7 mouse cellular contexts compared by ENCODE assay signal in the genomic region with DNA sequence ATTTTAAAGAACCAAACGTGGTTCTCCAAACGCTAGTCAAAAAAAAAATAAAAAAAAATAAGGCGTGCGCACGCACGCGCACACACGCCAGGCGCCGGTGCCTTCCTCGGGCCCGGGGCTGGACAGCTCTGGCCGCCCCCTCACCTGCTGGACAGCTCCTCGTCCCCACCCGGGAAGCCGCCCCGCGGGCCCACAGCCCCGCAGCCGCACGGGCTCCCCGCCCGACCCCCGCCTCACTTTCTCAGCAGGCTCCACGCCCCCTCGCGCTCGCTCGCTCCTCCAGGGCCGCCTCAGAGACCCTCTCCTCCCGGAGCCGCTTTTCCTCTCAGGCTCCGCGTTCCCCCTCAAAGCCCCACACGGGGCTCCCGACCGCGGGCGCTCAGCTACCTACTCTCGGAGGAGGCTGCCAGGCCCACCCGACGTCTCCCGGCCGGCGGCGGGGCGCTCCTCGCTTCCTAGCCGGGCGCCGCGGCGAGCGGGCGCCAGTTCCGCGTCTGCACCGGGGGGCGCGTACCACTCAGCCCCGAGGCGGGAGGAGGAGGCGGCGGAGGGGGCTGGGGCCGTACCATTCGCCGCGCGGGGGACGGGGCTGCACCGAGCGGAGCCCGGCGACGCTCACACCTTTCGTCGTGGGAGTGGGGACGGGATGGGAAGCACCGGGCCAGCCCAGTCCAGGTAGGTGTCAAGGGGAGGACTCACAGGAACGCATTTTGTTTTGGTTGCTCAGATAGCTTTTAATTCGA. TPM values are rescaled to one million over a fixed set of nuclear protein-coding genes. Genes with fewer than 3 reads are reported as not detected.
DNase-seq lines count a peak whose midpoint lies in the region; ATAC-seq and TF ChIP-seq lines count a peak whose summit lies in the region.

No protein-coding gene starts in this region.

- H3K4me1 ChIP-seq in intestine, embryonic 14.5 days (replicated peaks; ENCODE audit: control insufficient read depth, insufficient read depth, low read length): peaks cover 7% of the 10 kb centered on the region
- H3K4me1 ChIP-seq in limb, embryonic 12.5 days (replicated peaks): peaks cover 14% of the 10 kb centered on the region
- peaks cover 33% of the 10 kb centered on the region for H3K4me1 ChIP-seq in midbrain, embryonic 12.5 days
- H3K4me1 ChIP-seq in spleen, adult 2 months (ENCODE audit: control insufficient read depth, insufficient read depth, insufficient read length): peaks cover 13% of the 10 kb centered on the region

- H3K4me2 ChIP-seq in intestine, embryonic 14.5 days (ENCODE audit: low read length): peak overlapping the region; percentile 57
- H3K4me2 ChIP-seq in limb, embryonic 12.5 days: peak overlapping the region; percentile 83
- peak overlapping the region; percentile 90 for H3K4me2 ChIP-seq in midbrain, embryonic 12.5 days (replicated peaks)

- no peak; the same call in 1 of the 2 replicates for TF ChIP-seq POLR2A in spleen, adult 2 months (IDR thresholded peaks at IDR 0.05; ENCODE audit: low read depth, low read length)

- no peak for TF ChIP-seq CTCF in spleen, adult 2 months (IDR thresholded peaks at IDR 0.05; ENCODE audit: extremely low read depth, insufficient read depth, insufficient read length, insufficient replicate concordance)

- peak overlapping the region; percentile 48 for H3K27ac ChIP-seq in intestine, embryonic 14.5 days (ENCODE audit: low read depth)
- H3K27ac ChIP-seq in limb, embryonic 12.5 days: peak overlapping the region; percentile 83
- peak overlapping the region; percentile 91 for H3K27ac ChIP-seq in midbrain, embryonic 12.5 days (replicated peaks)
- H3K27ac ChIP-seq in spleen, adult 2 months (ENCODE audit: insufficient read depth, low read length): peak overlapping the region; percentile 93

- WGBS in intestine, embryonic 14.5 days: under 1% methylated on average over 78 of the region's 81 CpGs
- under 1% methylated on average over 79 of the region's 81 CpGs for WGBS in limb, embryonic 12.5 days
- under 1% methylated on average over 81 of the region's 81 CpGs for WGBS in midbrain, embryonic 12.5 days
- 2% methylated on average over 80 of the region's 81 CpGs for WGBS in spleen, adult 2 months

- DNase-seq in WW6 (ENCODE audit: low read depth, low spot score): peak; percentile 68
- peak; percentile 94 to 97 for DNase-seq in cerebellum, postnatal 25 days
- peak; percentile 85 to 86 for DNase-seq in frontal cortex, postnatal 36 days (ENCODE audit: low spot score in 2 of 2)
- DNase-seq in intestine, embryonic 14.5 days (ENCODE audit: low spot score): peak; percentile 89
- DNase-seq in spleen, adult 2 months (ENCODE audit: low read depth in 1 of 2, low spot score in 2 of 2): peak in 1 of 2 experiments; percentile 79

- H3K4me3 ChIP-seq in intestine, embryonic 14.5 days (ENCODE audit: low read depth, low read length): peak overlapping the region; percentile 96
- peak overlapping the region; percentile 85 for H3K4me3 ChIP-seq in limb, embryonic 12.5 days (replicated peaks)
- H3K4me3 ChIP-seq in midbrain, embryonic 12.5 days: peak overlapping the region; percentile 79
- H3K4me3 ChIP-seq in spleen, adult 2 months (ENCODE audit: extremely low read depth, insufficient read depth, insufficient read length): peak overlapping the region; percentile 70

- no peaks in the 10 kb centered on the region for H3K9me3 ChIP-seq in intestine, embryonic 14.5 days (ENCODE audit: control insufficient read depth, low read length)
- H3K9me3 ChIP-seq in limb, embryonic 12.5 days: no peaks in the 10 kb centered on the region
- H3K9me3 ChIP-seq in midbrain, embryonic 12.5 days: no peaks in the 10 kb centered on the region

- H3K27me3 ChIP-seq in intestine, embryonic 14.5 days (replicated peaks; ENCODE audit: control insufficient read depth, insufficient read depth, low read length): no peaks in the 10 kb centered on the region
- peaks cover 9% of the 10 kb centered on the region; the same call in 1 of the 2 replicates for H3K27me3 ChIP-seq in limb, embryonic 12.5 days
- no peaks in the 10 kb centered on the region for H3K27me3 ChIP-seq in midbrain, embryonic 12.5 days
- H3K27me3 ChIP-seq in spleen, adult 2 months (ENCODE audit: control insufficient read depth, insufficient read depth, low read length): no peaks in the 10 kb centered on the region

- peaks cover 6% of the 10 kb centered on the region; the same call in 1 of the 2 replicates for H3K36me3 ChIP-seq in intestine, embryonic 14.5 days (ENCODE audit: control insufficient read depth, insufficient read depth, low read length)
- peaks cover 8% of the 10 kb centered on the region for H3K36me3 ChIP-seq in limb, embryonic 12.5 days
- H3K36me3 ChIP-seq in midbrain, embryonic 12.5 days: peaks cover 9% of the 10 kb centered on the region; the same call in 1 of the 2 replicates
- peaks cover 12% of the 10 kb centered on the region for H3K36me3 ChIP-seq in spleen, adult 2 months (ENCODE audit: control insufficient read depth, insufficient read depth, low read length)

- ATAC-seq in intestine, embryonic 14.5 days (replicated peaks; ENCODE audit: low FRiP score, low TSS enrichment, low read depth): peak; percentile 96
- peak; percentile 97 for ATAC-seq in limb, embryonic 12.5 days (ENCODE audit: insufficient number of reproducible peaks, insufficient read depth, low FRiP score, low TSS enrichment, low read depth)
- ATAC-seq in midbrain, embryonic 12.5 days (ENCODE audit: low FRiP score, low read depth): peak; percentile 96

- H3K9ac ChIP-seq in intestine, embryonic 14.5 days (ENCODE audit: low read length): peak overlapping the region; percentile 38
- peak overlapping the region; percentile 74 for H3K9ac ChIP-seq in limb, embryonic 12.5 days (replicated peaks)
- H3K9ac ChIP-seq in midbrain, embryonic 12.5 days (replicated peaks): peak overlapping the region; percentile 72

RNA-seq across cellular contexts. Expression of a gene that starts 1.1 kb away (rescaled TPM):
- polyA plus RNA-seq in intestine, embryonic 14.5 days (2014; fragmentation: Nextera tagmentation; extraction: Ambion mirVana): 8.7 and 9.6 TPM in 2 replicates
- polyA plus RNA-seq in limb, embryonic 12.5 days (2016; fragmentation: Nextera tagmentation; extraction: Ambion mirVana): 13.3 and 16.2 TPM in 2 replicates
- 42.5 and 45.9 TPM in 2 replicates for polyA plus RNA-seq in midbrain, embryonic 12.5 days (2016; fragmentation: Nextera tagmentation; extraction: Ambion mirVana)
- 34.4 and 37.3 TPM in 2 replicates for polyA plus RNA-seq in spleen, adult 2 months (2012; rRNA removed)

RNA-seq across cellular contexts. Expression of a gene that starts 20.1 kb away (rescaled TPM):
- polyA plus RNA-seq in intestine, embryonic 14.5 days (2014; fragmentation: Nextera tagmentation; extraction: Ambion mirVana): 4.2 and 4.9 TPM in 2 replicates
- polyA plus RNA-seq in limb, embryonic 12.5 days (2016; fragmentation: Nextera tagmentation; extraction: Ambion mirVana): 1.9 and 2.0 TPM in 2 replicates
- 1.0 and 1.9 TPM in 2 replicates for polyA plus RNA-seq in midbrain, embryonic 12.5 days (2016; fragmentation: Nextera tagmentation; extraction: Ambion mirVana)
- 74.4 and 90.0 TPM in 2 replicates for polyA plus RNA-seq in spleen, adult 2 months (2012; rRNA removed)

RNA-seq across cellular contexts. Expression of a gene that starts 20.1 kb away (rescaled TPM):
- 26.1 and 31.9 TPM in 2 replicates for polyA plus RNA-seq in intestine, embryonic 14.5 days (2014; fragmentation: Nextera tagmentation; extraction: Ambion mirVana)
- 30.1 and 30.3 TPM in 2 replicates for polyA plus RNA-seq in limb, embryonic 12.5 days (2016; fragmentation: Nextera tagmentation; extraction: Ambion mirVana)
- polyA plus RNA-seq in midbrain, embryonic 12.5 days (2016; fragmentation: Nextera tagmentation; extraction: Ambion mirVana): 37.7 and 38.4 TPM in 2 replicates
- polyA plus RNA-seq in spleen, adult 2 months (2012; rRNA removed): 21.4 and 24.6 TPM in 2 replicates

RNA-seq across cellular contexts. Expression of a gene that starts 54.2 kb away (rescaled TPM):
- polyA plus RNA-seq in intestine, embryonic 14.5 days (2014; fragmentation: Nextera tagmentation; extraction: Ambion mirVana): 16.3 and 22.2 TPM in 2 replicates
- 18.0 and 19.6 TPM in 2 replicates for polyA plus RNA-seq in limb, embryonic 12.5 days (2016; fragmentation: Nextera tagmentation; extraction: Ambion mirVana)
- polyA plus RNA-seq in midbrain, embryonic 12.5 days (2016; fragmentation: Nextera tagmentation; extraction: Ambion mirVana): 9.0 and 10.4 TPM in 2 replicates
- 16.2 and 18.3 TPM in 2 replicates for polyA plus RNA-seq in spleen, adult 2 months (2012; rRNA removed)

Comparison
In these comparisons a context has a peak if more than half of its experiments do, and no peak if none do; other contexts are left out.
1. RNA of a gene that starts 20.1 kb away (polyA plus RNA-seq): 74.4 to 90.0 TPM in spleen, adult 2 months; 4.2 to 4.9 TPM in intestine, embryonic 14.5 days, 1.0 to 1.9 TPM in midbrain, embryonic 12.5 days and 1.9 to 2.0 TPM in limb, embryonic 12.5 days; every median in the first group is over 10 times any median in the second.
2. Peak in every context shown above with its lines, with median percentiles within 50 percentile points of each other: ATAC-seq, H3K27ac ChIP-seq, H3K4me2 ChIP-seq, H3K4me3 ChIP-seq and H3K9ac ChIP-seq.